Mouse (Mus musculus): ENCODE measurements around the gene Il12rb1.

DNA sequence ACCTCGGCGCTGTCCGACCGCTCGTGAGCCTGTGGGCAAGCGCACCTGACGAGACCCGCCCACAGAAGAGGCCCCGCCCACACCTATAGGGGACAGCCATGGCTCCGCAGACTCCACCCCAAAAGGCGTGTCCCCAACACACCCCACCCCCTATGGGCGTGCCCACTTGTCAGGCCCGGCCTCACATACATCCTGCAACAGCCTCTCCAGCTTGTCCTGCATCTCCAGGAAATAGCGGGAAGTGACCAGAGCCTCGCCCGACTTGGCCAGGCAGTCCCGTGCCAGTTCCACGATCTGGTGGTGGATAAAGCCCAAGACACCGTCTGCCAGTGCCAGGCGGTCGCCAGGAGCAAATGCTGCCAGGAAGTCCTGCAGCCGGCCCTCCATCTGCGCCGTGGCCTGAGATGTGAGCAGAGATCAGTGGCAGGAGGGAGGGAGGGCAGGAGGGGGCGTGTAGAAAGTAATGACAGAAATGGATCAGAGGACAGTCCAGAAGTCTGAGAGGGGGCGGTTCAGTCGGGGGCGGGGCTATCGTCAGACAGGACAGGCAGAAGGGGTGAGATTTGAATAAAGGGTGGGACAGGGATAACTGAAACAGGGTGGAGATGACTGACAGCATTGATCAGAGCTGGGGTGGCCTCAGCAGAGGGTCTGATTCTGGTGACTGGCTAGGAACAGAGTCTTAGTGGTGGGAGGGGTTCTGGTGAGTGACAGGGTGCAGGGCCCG, 20.1 kb upstream of the Il12rb1 start:
- no peak for TF ChIP-seq CTCF (IDR thresholded peaks at IDR 0.05)
- TF ChIP-seq EP300 (IDR thresholded peaks at IDR 0.05) = no peak

All from lung, postnatal 0 days (tissue).